Mouse (Mus musculus): Measurements from ENCODE around the gene Igfbp5. TPM values are rescaled to one million over a fixed set of nuclear protein-coding genes. Genes with fewer than 3 reads are reported as not detected.

Gene Igfbp5
- 109 and 127 TPM in 2 replicates for total RNA-seq (2014; rRNA removed)
- 42.8 and 47.4 TPM in 2 replicates for polyA plus RNA-seq (2015; fragmentation: Nextera tagmentation; extraction: Ambion mirVana)

- Histone ChIP-seq H3K9me3 (ENCODE audit: low read length) (no peaks in the 10 kb centered on the region), H3K4me1 (ENCODE audit: insufficient read depth, low read length) (0 out of 2 replicates have a peak, but pooled peaks cover 5% of the 10 kb centered on the region), H3K9ac (replicated peaks; ENCODE audit: low read length, poor library complexity, severe bottlenecking) (peak within 1 kb of the TSS; percentile 65), H3K4me3 (ENCODE audit: low read depth, low read length) (peak within 1 kb of the TSS; percentile 57), H3K27me3 (ENCODE audit: insufficient read depth, low read length) (no peaks in the 10 kb centered on the region), H3K36me3 (ENCODE audit: insufficient read depth, low read length) (no peaks in the 10 kb centered on the region), H3K4me2 (ENCODE audit: low read depth, low read length, poor library complexity, severe bottlenecking) (peak within 1 kb of the TSS; percentile 91), H3K27ac (ENCODE audit: low read depth, low read length) (peak within 1 kb of the TSS; percentile 92)
- under 1% methylated on average over 38 of the region's 38 CpGs for WGBS
- DNase-seq (ENCODE audit: low spot score) (peak; percentile 90), ATAC-seq (ENCODE audit: low FRiP score) (peak; percentile 17; the same call in 1 of the 2 replicates)
- no peak for TF ChIP-seq CTCF (IDR thresholded peaks at IDR 0.05)
Observed at GRCm38 (mm10) chr1:72874287-72875211, at the start of gene Igfbp5. TSS of gene Igfbp5 (minus strand) at chr1:72874884.

- Histone ChIP-seq H3K36me3 (ENCODE audit: insufficient read depth, low read length) (no peaks in the 10 kb centered on the region), H3K4me3 (ENCODE audit: low read depth, low read length) (no peak overlapping the region), H3K27ac (ENCODE audit: low read depth, low read length) (no peak overlapping the region), H3K9me3 (ENCODE audit: low read length) (no peaks in the 10 kb centered on the region), H3K27me3 (ENCODE audit: insufficient read depth, low read length) (no peaks in the 10 kb centered on the region), H3K9ac (replicated peaks; ENCODE audit: low read length, poor library complexity, severe bottlenecking) (no peak overlapping the region), H3K4me1 (ENCODE audit: insufficient read depth, low read length) (no peaks in the 10 kb centered on the region), H3K4me2 (ENCODE audit: low read depth, low read length, poor library complexity, severe bottlenecking) (no peak overlapping the region)
- ATAC-seq (ENCODE audit: low FRiP score) = no peak
- WGBS = 73% methylated on average over 6 of the region's 6 CpGs
- TF ChIP-seq CTCF (IDR thresholded peaks at IDR 0.05) = no peak
- DNase-seq (ENCODE audit: low spot score) = peak; percentile 22
Observed at GRCm38 (mm10) chr1:72914815-72915214, 40.1 kb upstream of the Igfbp5 start.

- ATAC-seq (ENCODE audit: low FRiP score) (no peak), DNase-seq (ENCODE audit: low spot score) (no peak)
- H3K27ac ChIP-seq (ENCODE audit: low read depth, low read length) = no peak overlapping the region
- no peaks in the 10 kb centered on the region for H3K9me3 ChIP-seq (ENCODE audit: low read length)
- H3K4me3 ChIP-seq (ENCODE audit: low read depth, low read length) = no peak overlapping the region
- H3K4me2 ChIP-seq (ENCODE audit: low read depth, low read length, poor library complexity, severe bottlenecking) = no peak overlapping the region
- H3K27me3 ChIP-seq (ENCODE audit: insufficient read depth, low read length) = no peaks in the 10 kb centered on the region
- H3K36me3 ChIP-seq (ENCODE audit: insufficient read depth, low read length) = no peaks in the 10 kb centered on the region
- no peak for TF ChIP-seq CTCF (IDR thresholded peaks at IDR 0.05)
- WGBS = 86% methylated on average over 5 of the region's 5 CpGs
- H3K4me1 ChIP-seq (ENCODE audit: insufficient read depth, low read length) = no peaks in the 10 kb centered on the region
- H3K9ac ChIP-seq (replicated peaks; ENCODE audit: low read length, poor library complexity, severe bottlenecking) = no peak overlapping the region
Observed at GRCm38 (mm10) chr1:72913073-72913472, 38.4 kb upstream of the Igfbp5 start.

GRCm38 (mm10) chr1:72895821-72896220 is 21.1 kb upstream of the Igfbp5 start:
- no peaks in the 10 kb centered on the region for H3K27me3 ChIP-seq (ENCODE audit: insufficient read depth, low read length)
- H3K4me1 ChIP-seq (ENCODE audit: insufficient read depth, low read length) = no peaks in the 10 kb centered on the region
- no peak overlapping the region for H3K9ac ChIP-seq (replicated peaks; ENCODE audit: low read length, poor library complexity, severe bottlenecking)
- ATAC-seq (ENCODE audit: low FRiP score) (no peak), DNase-seq (ENCODE audit: low spot score) (no peak)
- no peak overlapping the region for H3K27ac ChIP-seq (ENCODE audit: low read depth, low read length)
- H3K4me3 ChIP-seq (ENCODE audit: low read depth, low read length) = no peak overlapping the region
- TF ChIP-seq CTCF (IDR thresholded peaks at IDR 0.05) = no peak
- no peak overlapping the region for H3K4me2 ChIP-seq (ENCODE audit: low read depth, low read length, poor library complexity, severe bottlenecking)
- WGBS = 84% methylated on average over 2 of the region's 2 CpGs
- H3K36me3 ChIP-seq (ENCODE audit: insufficient read depth, low read length) = no peaks in the 10 kb centered on the region
- H3K9me3 ChIP-seq (ENCODE audit: low read length) = no peaks in the 10 kb centered on the region

- Histone ChIP-seq H3K27me3 (ENCODE audit: insufficient read depth, low read length) (no peaks in the 10 kb centered on the region), H3K9me3 (ENCODE audit: low read length) (no peaks in the 10 kb centered on the region), H3K4me2 (ENCODE audit: low read depth, low read length, poor library complexity, severe bottlenecking) (no peak overlapping the region), H3K4me3 (ENCODE audit: low read depth, low read length) (no peak overlapping the region), H3K4me1 (ENCODE audit: insufficient read depth, low read length) (no peaks in the 10 kb centered on the region), H3K27ac (ENCODE audit: low read depth, low read length) (no peak overlapping the region), H3K36me3 (ENCODE audit: insufficient read depth, low read length) (no peaks in the 10 kb centered on the region), H3K9ac (replicated peaks; ENCODE audit: low read length, poor library complexity, severe bottlenecking) (no peak overlapping the region)
- 66% methylated on average over 1 of the region's 1 CpGs for WGBS
- DNase-seq (ENCODE audit: low spot score) (peak; percentile 23), ATAC-seq (ENCODE audit: low FRiP score) (no peak)
- no peak for TF ChIP-seq CTCF (IDR thresholded peaks at IDR 0.05)
Observed at GRCm38 (mm10) chr1:72887910-72888309, 13.2 kb upstream of the Igfbp5 start.

GRCm38 (mm10) chr1:72885819-72886169 is 11.1 kb upstream of the Igfbp5 start:
- H3K36me3 ChIP-seq (ENCODE audit: insufficient read depth, low read length) = no peaks in the 10 kb centered on the region
- TF ChIP-seq CTCF (IDR thresholded peaks at IDR 0.05) = no peak
- ATAC-seq (ENCODE audit: low FRiP score) (no peak), DNase-seq (ENCODE audit: low spot score) (no peak)
- no peak overlapping the region for H3K9ac ChIP-seq (replicated peaks; ENCODE audit: low read length, poor library complexity, severe bottlenecking)
- no peaks in the 10 kb centered on the region for H3K27me3 ChIP-seq (ENCODE audit: insufficient read depth, low read length)
- H3K4me3 ChIP-seq (ENCODE audit: low read depth, low read length) = no peak overlapping the region
- H3K4me2 ChIP-seq (ENCODE audit: low read depth, low read length, poor library complexity, severe bottlenecking) = no peak overlapping the region
- 85% methylated on average over 7 of the region's 7 CpGs for WGBS
- no peaks in the 10 kb centered on the region for H3K4me1 ChIP-seq (ENCODE audit: insufficient read depth, low read length)
- no peaks in the 10 kb centered on the region for H3K9me3 ChIP-seq (ENCODE audit: low read length)
- H3K27ac ChIP-seq (ENCODE audit: low read depth, low read length) = no peak overlapping the region
